Mouse (Mus musculus) ES-E14 (cell line): ENCODE measurements at regions not wholly inside any gene's neighbourhood (a gene's known extent, or its start where the extent isn't known, plus 50 kb on each side); places are given as distances from the start of the nearest gene placed in this dataset.

Experiments used
- CHD2 ChIP-seq: IDR thresholded peaks from 2 replicates; pipeline ENCODE4 v1.6.1; 2014; ENCODE audit warnings: mild to moderate bottlenecking, low read depth, low read length, inconsistent platforms
- HCFC1 ChIP-seq: IDR thresholded peaks from 2 replicates; pipeline ENCODE4 v1.6.1; 2012; ENCODE audit warnings: low read length, inconsistent platforms, borderline replicate concordance; ENCODE audit not compliant: insufficient read depth
- MAFK ChIP-seq: IDR thresholded peaks from 2 replicates; pipeline ENCODE4 v1.6.1; 2014; ENCODE audit warnings: mild to moderate bottlenecking, low read depth, low read length, inconsistent platforms; ENCODE audit not compliant: insufficient read depth
- ZC3H11A ChIP-seq: IDR thresholded peaks from 2 replicates; pipeline ENCODE4 v1.6.1; 2012; ENCODE audit warnings: low read depth, mild to moderate bottlenecking, inconsistent platforms, low read length, borderline replicate concordance

DNA sequence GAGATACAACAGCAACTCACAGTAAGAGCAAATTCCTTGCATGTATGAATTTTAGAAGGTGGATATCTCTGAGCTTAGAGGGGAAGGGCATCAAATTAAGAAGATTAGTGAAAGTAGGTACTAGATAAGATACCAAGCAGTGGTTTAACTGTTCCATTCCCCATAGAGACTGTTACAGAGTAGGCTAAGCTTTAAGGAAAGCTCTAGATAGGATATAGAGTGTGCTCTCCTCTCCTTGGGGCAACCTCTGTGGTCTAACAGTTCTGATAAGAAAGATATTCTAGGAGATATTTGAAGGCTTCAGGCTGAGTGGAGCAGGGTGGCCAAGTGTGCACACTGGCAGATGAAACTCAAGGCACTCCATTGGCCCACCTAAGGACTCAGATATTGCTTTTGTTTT lies 94.5 kb upstream of the Fam3c start:
- no peak for TF ChIP-seq HCFC1
- TF ChIP-seq MAFK: no peak
- TF ChIP-seq CHD2: no peak
- TF ChIP-seq ZC3H11A: no peak
